Mouse (Mus musculus) fibroblast of lung, adult 2 months (primary cell): ENCODE measurements at regions not wholly inside any gene's neighbourhood (a gene's known extent, or its start where the extent isn't known, plus 50 kb on each side); places are given as distances from the start of the nearest gene placed in this dataset.

Experiments
- DNase-seq: peaks from one replicate; pipeline ENCODE4 v3.0.0-alpha.2; 2011; ENCODE audit warnings: low read depth

DNA sequence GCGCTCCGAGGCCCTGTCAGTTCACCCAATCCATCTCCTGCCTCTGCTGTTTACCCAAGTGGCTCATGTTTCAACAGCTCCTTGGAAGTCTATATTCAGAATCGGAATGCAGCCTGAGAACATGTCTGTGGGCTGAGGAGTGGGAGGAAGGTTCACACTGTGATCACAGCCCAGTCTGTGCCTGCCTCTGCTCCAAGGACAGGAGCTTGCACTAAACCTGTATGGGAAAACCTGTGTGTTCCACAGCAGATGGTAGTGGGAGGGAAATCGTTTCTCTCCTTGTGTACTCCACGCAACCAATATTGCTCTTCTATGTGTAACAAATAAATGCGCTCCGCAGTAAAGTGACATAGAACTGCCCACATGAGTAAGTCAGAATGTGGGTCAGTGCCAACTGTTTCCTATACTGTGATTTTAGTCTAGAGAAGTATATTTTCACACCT, 514.0 kb upstream of the Epha7 start:
- peak; percentile 14 for DNase-seq

- no peak for DNase-seq
Measured at GRCm38 (mm10) chr4:28300018-28300440, 512.9 kb upstream of the Epha7 start.

DNA sequence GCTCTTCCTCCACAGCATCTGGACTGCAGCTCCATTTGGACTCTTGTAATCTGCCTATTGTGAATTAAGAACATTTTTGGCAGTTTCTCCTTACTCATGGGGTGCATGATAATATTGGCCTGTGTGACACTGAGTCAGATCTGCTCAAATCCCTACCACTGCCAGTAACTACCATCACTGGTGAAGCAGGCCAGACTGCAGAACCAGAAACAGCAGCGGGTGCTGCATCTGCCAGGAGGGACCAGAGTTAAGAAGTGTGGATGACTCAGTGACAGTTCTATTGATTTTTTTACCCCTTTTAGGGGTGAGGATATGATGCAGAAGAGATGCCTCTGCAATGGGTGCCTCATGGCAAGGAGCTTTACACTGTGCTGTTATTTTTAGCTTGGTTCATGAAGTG, 511.2 kb upstream of the Epha7 start:
- DNase-seq = peak; percentile 25

- no peak for DNase-seq
Measured at GRCm38 (mm10) chr4:28331036-28331435, 481.9 kb upstream of the Epha7 start.

GRCm38 (mm10) chr4:28364566-28364965, 448.4 kb upstream of the Epha7 start:
- no peak for DNase-seq

DNA sequence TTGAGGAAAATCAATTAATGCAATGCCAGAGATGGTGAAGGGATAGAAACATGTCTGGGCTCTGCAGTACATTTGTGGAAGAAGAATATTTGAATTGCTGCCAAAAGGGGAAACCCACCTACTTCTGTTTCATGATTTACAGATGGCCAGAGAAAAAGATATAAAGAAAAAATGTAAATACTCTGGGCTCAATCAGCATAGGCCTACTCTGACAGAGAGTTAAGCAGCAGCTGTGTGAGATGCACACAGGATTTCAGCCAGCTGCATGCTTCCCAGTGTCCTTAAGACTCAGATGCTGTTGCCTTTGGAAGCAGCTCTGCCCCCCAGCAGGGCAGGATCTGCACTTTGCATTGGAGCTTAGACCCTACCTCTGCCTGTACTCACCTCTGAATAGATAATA, 435.8 kb upstream of the Epha7 start:
- DNase-seq = no peak

- no peak for DNase-seq
Measured at GRCm38 (mm10) chr4:28378661-28379060, 434.3 kb upstream of the Epha7 start.

GRCm38 (mm10) chr4:28424341-28424740, 388.6 kb upstream of the Epha7 start:
- DNase-seq = peak; percentile 57

DNA sequence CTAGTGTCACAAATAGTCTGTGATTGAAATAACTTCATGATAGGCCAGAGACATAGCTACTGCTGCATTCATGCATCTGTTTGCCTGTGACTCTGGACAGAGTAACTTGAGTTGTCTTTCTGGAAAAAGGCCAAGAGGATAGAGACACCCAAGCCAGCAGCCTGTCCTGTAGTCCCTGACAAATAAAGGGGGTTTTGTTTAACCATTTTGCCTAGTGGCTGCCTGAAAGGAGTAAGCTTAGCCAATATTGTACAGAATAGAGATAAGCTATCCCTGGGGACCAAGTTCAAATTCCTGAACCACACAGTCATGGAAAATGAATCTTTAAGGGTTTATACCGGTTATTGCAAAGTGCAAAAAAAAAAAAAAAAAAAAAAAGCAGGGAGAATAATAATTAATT, 372.8 kb upstream of the Epha7 start:
- DNase-seq = no peak

DNA sequence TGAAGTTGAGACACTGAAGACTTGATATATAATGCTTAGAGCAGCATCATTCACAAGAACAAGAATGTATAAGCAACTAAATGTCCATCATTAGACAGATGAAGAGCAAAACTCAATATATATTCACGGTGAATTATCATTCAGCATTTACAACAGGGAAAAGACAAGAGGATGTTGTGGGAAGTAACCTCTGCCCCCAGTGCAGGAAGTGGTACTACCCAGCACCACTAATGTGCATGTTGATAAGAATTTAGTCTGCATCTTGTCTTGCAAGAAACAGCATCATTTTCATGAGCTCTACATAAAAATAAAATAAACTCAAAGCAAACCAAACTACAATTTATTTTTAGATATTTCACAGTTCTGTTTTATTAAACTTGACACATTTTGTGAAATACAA, 359.8 kb upstream of the Epha7 start:
- DNase-seq = no peak

DNA sequence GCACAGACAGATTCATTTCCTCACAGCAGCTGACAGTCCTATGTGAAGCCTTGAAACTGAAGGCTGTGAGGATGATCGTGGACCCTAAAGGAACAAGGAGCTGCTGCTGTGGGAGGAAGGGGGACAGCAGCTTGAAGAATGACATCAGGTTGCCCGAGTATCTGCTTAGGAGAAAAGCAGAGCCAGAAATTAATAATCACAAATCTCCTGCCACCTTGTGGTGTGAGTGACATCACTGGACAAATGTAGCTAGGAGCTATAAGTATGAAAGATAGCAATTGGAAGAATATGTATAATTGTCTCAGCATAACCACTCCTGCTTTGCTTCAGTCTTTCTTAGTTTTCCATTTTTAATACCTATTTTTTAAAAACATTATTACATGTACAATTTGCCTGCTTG, 356.6 kb upstream of the Epha7 start:
- no peak for DNase-seq
